Mouse (Mus musculus) bone marrow, adult 2 months (tissue): ENCODE data around the gene Ppp1r12a. TPM values are rescaled to one million over a fixed set of nuclear protein-coding genes. Genes with fewer than 3 reads are reported as not detected.

Experiments used
- H3K27ac ChIP-seq: fragments of 200-500 bp; 2 replicates; pipeline ENCODE4 v1.5.1; 2012; ENCODE audit warnings: low read depth, mild to moderate bottlenecking, control low read depth, inconsistent platforms, low read length; ENCODE audit not compliant: control insufficient read depth, poor library complexity, insufficient read depth
- H3K4me1 ChIP-seq: fragments of 200-500 bp; 2 replicates; pipeline ENCODE4 v1.6.1; 2011; ENCODE audit warnings: low read length; ENCODE audit not compliant: control insufficient read depth, insufficient read depth
- H3K4me3 ChIP-seq: fragments of 200-500 bp; replicated peaks from 2 replicates; pipeline ENCODE3; 2011; ENCODE audit warnings: mild to moderate bottlenecking, low read depth, low read length, control low read depth; ENCODE audit not compliant: control insufficient read depth
- CTCF ChIP-seq: fragments of 200-500 bp; IDR thresholded peaks from 2 replicates; pipeline ENCODE4 v1.5.1; 2011; ENCODE audit warnings: low read length, control low read depth; ENCODE audit not compliant: control insufficient read depth, insufficient read depth
- POLR2A ChIP-seq: fragments of 200-500 bp; IDR thresholded peaks from 2 replicates; pipeline ENCODE4 v1.6.1; 2011; ENCODE audit warnings: low read depth, mild to moderate bottlenecking, control low read depth, low read length, borderline replicate concordance; ENCODE audit not compliant: control insufficient read depth
- WGBS: fragments of 180-500 bp; shearing (Covaris S2); methylation state at CpG from one replicate; pipeline ENCODE4 v1.1.7; 2018; 5-methylcytosine and 5-hydroxymethylcytosine counted together
- polyA plus RNA-seq: library from polyadenylated mRNA; stranded (reverse); fragments of >200 nt; gene quantifications from 2 replicates; pipeline ENCODE4 v1.2.4, GENCODE M21; 2011; ENCODE audit warnings: low replicate concordance; ENCODE audit not compliant: missing spikeins, insufficient read depth, insufficient read length

Ppp1r12a gene
- polyA plus RNA-seq, 1 experiment: 68.6 TPM

- Histone ChIP-seq H3K4me1 (peaks cover 2% of the 10 kb centered on the region), H3K27ac (no peak overlapping the region), H3K4me3 (no peak overlapping the region)
- WGBS: 57% methylated on average over 3 of the region's 3 CpGs
- TF ChIP-seq CTCF: no peak
- no peak for TF ChIP-seq POLR2A
Measured at GRCm38 (mm10) chr10:108171637-108172036, 9.6 kb downstream of the Ppp1r12a start.

GRCm38 (mm10) chr10:108172817-108173563 lies 11.0 kb downstream of the Ppp1r12a start:
- no peak overlapping the region for H3K27ac ChIP-seq
- TF ChIP-seq CTCF: no peak
- no peak for TF ChIP-seq POLR2A
- WGBS: 65% methylated on average over 6 of the region's 6 CpGs
- H3K4me3 ChIP-seq: no peak overlapping the region
- peaks cover 4% of the 10 kb centered on the region for H3K4me1 ChIP-seq

GRCm38 (mm10) chr10:108174107-108174506 lies 12.1 kb downstream of the Ppp1r12a start:
- no peak for TF ChIP-seq CTCF
- TF ChIP-seq POLR2A: no peak
- Histone ChIP-seq H3K4me3 (no peak overlapping the region), H3K27ac (no peak overlapping the region), H3K4me1 (peaks cover 5% of the 10 kb centered on the region)
- 53% methylated on average over 5 of the region's 5 CpGs for WGBS

- no peak for TF ChIP-seq POLR2A
- no peak for TF ChIP-seq CTCF
- H3K27ac ChIP-seq: no peak overlapping the region
- no peak overlapping the region for H3K4me3 ChIP-seq
- peaks cover 8% of the 10 kb centered on the region for H3K4me1 ChIP-seq
- WGBS: 69% methylated on average over 2 of the region's 2 CpGs
Measured at GRCm38 (mm10) chr10:108175885-108176284, 13.9 kb downstream of the Ppp1r12a start.

GRCm38 (mm10) chr10:108178285-108178848 lies 16.4 kb downstream of the Ppp1r12a start:
- Histone ChIP-seq H3K4me1 (peaks cover 7% of the 10 kb centered on the region), H3K27ac (no peak overlapping the region)
- WGBS: 8% methylated on average over 6 of the region's 6 CpGs

GRCm38 (mm10) chr10:108179404-108179803 lies 17.4 kb downstream of the Ppp1r12a start:
- 50% methylated on average over 3 of the region's 3 CpGs for WGBS
- Histone ChIP-seq H3K4me1 (peaks cover 7% of the 10 kb centered on the region), H3K4me3 (no peak overlapping the region), H3K27ac (no peak overlapping the region)
- TF ChIP-seq CTCF (no peak), POLR2A (no peak)

More at GRCm38 (mm10) chr10:108178285-108178848, 16.4 kb downstream of the Ppp1r12a start:
- no peak overlapping the region for H3K4me3 ChIP-seq
- TF ChIP-seq CTCF: no peak
- TF ChIP-seq POLR2A: no peak

GRCm38 (mm10) chr10:108180313-108180712 lies 18.3 kb downstream of the Ppp1r12a start:
- no peak overlapping the region for H3K4me3 ChIP-seq
- no peak overlapping the region for H3K27ac ChIP-seq
- H3K4me1 ChIP-seq: peaks cover 7% of the 10 kb centered on the region
- TF ChIP-seq CTCF: no peak
- TF ChIP-seq POLR2A: no peak
- WGBS: 84% methylated on average over 2 of the region's 2 CpGs

- no peak overlapping the region for H3K27ac ChIP-seq
- 78% methylated on average over 3 of the region's 3 CpGs for WGBS
- H3K4me1 ChIP-seq: peaks cover 7% of the 10 kb centered on the region
- TF ChIP-seq POLR2A: no peak
- no peak for TF ChIP-seq CTCF
- no peak overlapping the region for H3K4me3 ChIP-seq
Measured at GRCm38 (mm10) chr10:108181893-108182292, 19.9 kb downstream of the Ppp1r12a start.
